ENCODE assay signal across 21 mouse cellular contexts in genomic region chr14:101527420-101527996, GRCm38 (mm10).
DNase-seq lines count a peak whose midpoint lies in the region; ATAC-seq and TF ChIP-seq lines count a peak whose summit lies in the region.
"Had no signal": no experiment of that assay in that cellular context is flagged by ENCODE, and none has a peak within 500 bp of the region (broad histone marks: within the 10 kb centered on the region; RNA-seq: fewer than 3 reads in every experiment).

No protein-coding gene starts in this region.

- H3K4me2 ChIP-seq in midbrain, embryonic 12.5 days (replicated peaks), result no peak overlapping the region
- H3K4me2 ChIP-seq in midbrain, embryonic 16.5 days (ENCODE audit: low read length), result no peak overlapping the region
- H3K4me2 ChIP-seq in heart, embryonic 11.5 days, result no peak overlapping the region
- H3K4me2 ChIP-seq in intestine, embryonic 16.5 days (ENCODE audit: low read depth, low read length), result no peak overlapping the region
- H3K4me2 ChIP-seq: forebrain, embryonic 13.5 days; hindbrain, embryonic 14.5 days; limb, embryonic 13.5 days; liver, embryonic 12.5 days; midbrain, embryonic 11.5 days had no signal

- no peaks in the 10 kb centered on the region for H3K36me3 ChIP-seq in midbrain, embryonic 12.5 days
- H3K36me3 ChIP-seq in midbrain, embryonic 16.5 days (ENCODE audit: control insufficient read depth, insufficient read depth, low read length), result no peaks in the 10 kb centered on the region
- H3K36me3 ChIP-seq in heart, embryonic 11.5 days (ENCODE audit: control insufficient read depth, insufficient read depth, low read length), result no peaks in the 10 kb centered on the region
- no peaks in the 10 kb centered on the region for H3K36me3 ChIP-seq in intestine, embryonic 16.5 days (ENCODE audit: control insufficient read depth, insufficient read depth, low read length)
- H3K36me3 ChIP-seq: limb, embryonic 13.5 days; liver, embryonic 12.5 days had no signal

- peak; percentile 37 for DNase-seq in gastrocnemius, adult 2 months
- no peak for DNase-seq in gastrocnemius, postnatal 10 days
- DNase-seq in cerebellum, postnatal 36 days, result no peak
- DNase-seq: cerebellum, adult 8-10 months; gastrocnemius, postnatal 36 days; kidney, postnatal 36 days; layer of hippocampus, postnatal 36 days; lung, adult 18-20 months; lung, postnatal 10 days; right cerebral cortex, postnatal 25 days; spleen, adult 18-20 months had no signal

- no peaks in the 10 kb centered on the region for H3K27me3 ChIP-seq in midbrain, embryonic 12.5 days
- no peaks in the 10 kb centered on the region for H3K27me3 ChIP-seq in midbrain, embryonic 16.5 days (ENCODE audit: control insufficient read depth, insufficient read depth, low read depth, low read length)
- H3K27me3 ChIP-seq in heart, embryonic 11.5 days (ENCODE audit: control insufficient read depth, insufficient read depth, low read length), result no peaks in the 10 kb centered on the region
- no peaks in the 10 kb centered on the region for H3K27me3 ChIP-seq in intestine, embryonic 16.5 days (replicated peaks; ENCODE audit: control insufficient read depth, insufficient read depth, low read length)
- H3K27me3 ChIP-seq: forebrain, embryonic 13.5 days; limb, embryonic 13.5 days; liver, embryonic 12.5 days had no signal

- H3K27ac ChIP-seq in gastrocnemius, adult 2 months, result peak overlapping the region; percentile 66
- no peak overlapping the region for H3K27ac ChIP-seq in midbrain, embryonic 12.5 days (replicated peaks)
- H3K27ac ChIP-seq in midbrain, embryonic 16.5 days (ENCODE audit: low read length), result no peak overlapping the region
- H3K27ac ChIP-seq in heart, embryonic 11.5 days (ENCODE audit: low read depth, low read length), result peak overlapping the region; percentile 29; the same call in 1 of the 2 replicates
- H3K27ac ChIP-seq in intestine, embryonic 16.5 days (ENCODE audit: low read length), result no peak overlapping the region
- H3K27ac ChIP-seq: forebrain, embryonic 13.5 days; hindbrain, embryonic 14.5 days; limb, embryonic 13.5 days; liver, embryonic 12.5 days had no signal

- TF ChIP-seq CTCF in gastrocnemius, adult 2 months (IDR thresholded peaks at IDR 0.05), result no peak

- intact Hi-C loops in gastrocnemius, adult 2 months (cut with DNase I), result no loop called here

- WGBS in midbrain, embryonic 12.5 days, result 66% methylated on average over 11 of the region's 11 CpGs
- WGBS in midbrain, embryonic 16.5 days, result 66% methylated on average over 11 of the region's 11 CpGs
- 69% methylated on average over 11 of the region's 11 CpGs for WGBS in heart, embryonic 11.5 days (ENCODE audit: insufficient replicate concordance)
- 81% methylated on average over 11 of the region's 11 CpGs for WGBS in intestine, embryonic 16.5 days

- 0 out of 2 replicates have a peak, but pooled peaks have one; percentile 9 for ATAC-seq in midbrain, embryonic 12.5 days (ENCODE audit: low FRiP score, low read depth)
- no peak for ATAC-seq in midbrain, embryonic 16.5 days
- no peak for ATAC-seq in heart, embryonic 11.5 days (replicated peaks; ENCODE audit: insufficient number of reproducible peaks, low FRiP score, low TSS enrichment)
- ATAC-seq in intestine, embryonic 16.5 days, result 0 out of 2 replicates have a peak, but pooled peaks have one; percentile 31
- ATAC-seq: activated CD4-positive, CD25-positive, alpha-beta regulatory T cell, adult 4 months; forebrain, embryonic 13.5 days; liver, embryonic 12.5 days had no signal

- H3K4me1 ChIP-seq in midbrain, embryonic 12.5 days, result no peaks in the 10 kb centered on the region
- no peaks in the 10 kb centered on the region for H3K4me1 ChIP-seq in midbrain, embryonic 16.5 days (ENCODE audit: control insufficient read depth, insufficient read depth, low read length)
- peaks cover 13% of the 10 kb centered on the region for H3K4me1 ChIP-seq in heart, embryonic 11.5 days (ENCODE audit: control insufficient read depth, insufficient read depth, low read length)
- no peaks in the 10 kb centered on the region for H3K4me1 ChIP-seq in intestine, embryonic 16.5 days (ENCODE audit: control insufficient read depth, insufficient read depth, low read length)
- H3K4me1 ChIP-seq: forebrain, embryonic 13.5 days; liver, embryonic 12.5 days had no signal

- H3K4me3 ChIP-seq in gastrocnemius, adult 2 months, result no peak overlapping the region
- H3K4me3 ChIP-seq in midbrain, embryonic 12.5 days, result no peak overlapping the region
- H3K4me3 ChIP-seq in midbrain, embryonic 16.5 days (ENCODE audit: low read depth, low read length), result no peak overlapping the region
- H3K4me3 ChIP-seq in heart, embryonic 11.5 days (ENCODE audit: low read depth, low read length), result no peak overlapping the region
- H3K4me3 ChIP-seq in intestine, embryonic 16.5 days (ENCODE audit: low read length), result no peak overlapping the region
- H3K4me3 ChIP-seq: forebrain, embryonic 13.5 days; limb, embryonic 13.5 days; liver, embryonic 12.5 days had no signal

- no peaks in the 10 kb centered on the region for H3K9me3 ChIP-seq in midbrain, embryonic 12.5 days
- H3K9me3 ChIP-seq in midbrain, embryonic 16.5 days (replicated peaks; ENCODE audit: control insufficient read depth, low read length, poor library complexity, severe bottlenecking), result no peaks in the 10 kb centered on the region
- no peaks in the 10 kb centered on the region for H3K9me3 ChIP-seq in heart, embryonic 11.5 days (replicated peaks; ENCODE audit: control insufficient read depth, low read length)
- no peaks in the 10 kb centered on the region for H3K9me3 ChIP-seq in intestine, embryonic 16.5 days (ENCODE audit: control insufficient read depth, low read length)
- H3K9me3 ChIP-seq: forebrain, embryonic 13.5 days; limb, embryonic 13.5 days; liver, embryonic 12.5 days had no signal

- H3K9ac ChIP-seq in midbrain, embryonic 12.5 days (replicated peaks), result no peak overlapping the region
- no peak overlapping the region for H3K9ac ChIP-seq in midbrain, embryonic 16.5 days (ENCODE audit: low read depth, low read length)
- no peak overlapping the region for H3K9ac ChIP-seq in heart, embryonic 11.5 days (ENCODE audit: low read depth, low read length)
- no peak overlapping the region for H3K9ac ChIP-seq in intestine, embryonic 16.5 days (ENCODE audit: low read depth, low read length)
- H3K9ac ChIP-seq: forebrain, embryonic 13.5 days; hindbrain, embryonic 14.5 days; limb, embryonic 13.5 days; liver, embryonic 12.5 days had no signal

Comparison
In these comparisons a context has a peak if more than half of its experiments do, and no peak if none do; other contexts are left out.
1. ATAC-seq: peak in midbrain, embryonic 12.5 days (single experiment) and intestine, embryonic 16.5 days (single experiment); none in midbrain, embryonic 16.5 days (single experiment) and heart, embryonic 11.5 days (single experiment).
2. H3K27ac ChIP-seq: peak in gastrocnemius, adult 2 months (single experiment) and heart, embryonic 11.5 days (single experiment); none in midbrain, embryonic 12.5 days (single experiment), midbrain, embryonic 16.5 days (single experiment) and intestine, embryonic 16.5 days (single experiment).